Mouse (Mus musculus): ENCODE data around the gene Mrpl11. TPM values are rescaled to one million over a fixed set of nuclear protein-coding genes. Genes with fewer than 3 reads are reported as not detected.
"Not testable (repeated sequence)": the region's sequence is repeated elsewhere in the genome, so short reads cannot be mapped to it uniquely, and the experiment has no call there.

The Mrpl11 gene
- 10 to 100 TPM; 44.6 to 56.9 (median 53.6) TPM for total RNA-seq (2022)

GRCm38 (mm10) chr19:4961928-4962601, at the start of gene Mrpl11:
TSS of gene Mrpl11 (plus strand) at chr19:4962147.
- peak; percentile 86 for DNase-seq

- peak; percentile 56 for DNase-seq
Observed at GRCm38 (mm10) chr19:4915924-4916603, 45.9 kb upstream of the Mrpl11 start.

GRCm38 (mm10) chr19:4916827-4917226, 45.1 kb upstream of the Mrpl11 start:
- no peak for DNase-seq

- peak; percentile 59 for DNase-seq
Observed at GRCm38 (mm10) chr19:4919652-4920051, 42.3 kb upstream of the Mrpl11 start.

GRCm38 (mm10) chr19:4925121-4925860, 36.7 kb upstream of the Mrpl11 start:
- DNase-seq, result no peak

- peak; percentile 99 for DNase-seq
Observed at GRCm38 (mm10) chr19:4927904-4928531, 33.9 kb upstream of the Mrpl11 start, which contains the start of gene Dpp3. TSS of gene Dpp3 (minus strand) at chr19:4928287.

- DNase-seq, result no peak
Observed at GRCm38 (mm10) chr19:4928781-4929180, 33.2 kb upstream of the Mrpl11 start.

GRCm38 (mm10) chr19:4936896-4937295, 25.1 kb upstream of the Mrpl11 start:
- DNase-seq, result no peak

GRCm38 (mm10) chr19:4937444-4938310, 24.3 kb upstream of the Mrpl11 start:
- DNase-seq, result no peak

- peak; percentile 71 for DNase-seq
Observed at GRCm38 (mm10) chr19:4942551-4943252, 19.2 kb upstream of the Mrpl11 start, which contains the start of gene Peli3. TSS of gene Peli3 (minus strand) at chr19:4943127.

- DNase-seq, result no peak
Observed at GRCm38 (mm10) chr19:4943253-4943588, 18.7 kb upstream of the Mrpl11 start.

GRCm38 (mm10) chr19:4945540-4945939, 16.4 kb upstream of the Mrpl11 start:
- DNase-seq, result no peak

GRCm38 (mm10) chr19:4948641-4949040, 13.3 kb upstream of the Mrpl11 start:
- not testable (repeated sequence) for DNase-seq

- DNase-seq, result no peak
Observed at GRCm38 (mm10) chr19:4968236-4968635, 6.3 kb downstream of the Mrpl11 start.

- peak; percentile 23 for DNase-seq
Observed at GRCm38 (mm10) chr19:4981767-4982166, 19.8 kb downstream of the Mrpl11 start.

GRCm38 (mm10) chr19:4989013-4989412, 27.1 kb downstream of the Mrpl11 start:
- DNase-seq, result peak; percentile 73

- DNase-seq, result no peak
Observed at GRCm38 (mm10) chr19:4989434-4990255, 27.7 kb downstream of the Mrpl11 start.

- DNase-seq, result no peak
Observed at GRCm38 (mm10) chr19:4990256-4990625, 28.3 kb downstream of the Mrpl11 start, which contains the start of gene Npas4. TSS of gene Npas4 (minus strand) at chr19:4990316.

GRCm38 (mm10) chr19:4990716-4991115, 28.8 kb downstream of the Mrpl11 start:
- DNase-seq, result no peak

- DNase-seq, result no peak
Observed at GRCm38 (mm10) chr19:4992371-4992770, 30.4 kb downstream of the Mrpl11 start.
